In genomic region chr8:12755312-12755711, GRCm38 (mm10) we compare ENCODE assay signal across 9 mouse cellular contexts. TPM values are rescaled to one million over a fixed set of nuclear protein-coding genes. Genes with fewer than 3 reads are reported as not detected.
DNase-seq lines count a peak whose midpoint lies in the region; ATAC-seq lines count a peak whose summit lies in the region.
"Had no signal": no experiment of that assay in that cellular context is flagged by ENCODE, and none has a peak within 500 bp of the region (broad histone marks: within the 10 kb centered on the region; RNA-seq: fewer than 3 reads in every experiment).

No protein-coding gene starts in this region.

- DNase-seq in adrenal gland, adult (ENCODE audit: inconsistent age in 2 of 2, low spot score in 1 of 2): peak; percentile 47 to 71
- DNase-seq in adrenal gland, adult 18-20 months (ENCODE audit: low spot score in 2 of 2): no peak
- no peak for DNase-seq in kidney, adult 8-10 months
- peak; percentile 35 for DNase-seq in embryo, embryonic 10.5 days (ENCODE audit: low spot score)
- DNase-seq in lung, postnatal 14 days: peak; percentile 64

- H3K4me3 ChIP-seq in kidney, embryonic 15.5 days (replicated peaks): no peak overlapping the region
- H3K4me3 ChIP-seq in midbrain, embryonic 15.5 days: no peak overlapping the region
- H3K4me3 ChIP-seq: neural tube, embryonic 12.5 days had no signal

- peak overlapping the region; percentile 81; the same call in 1 of the 2 replicates for H3K27ac ChIP-seq in kidney, embryonic 15.5 days
- no peak overlapping the region for H3K27ac ChIP-seq in midbrain, embryonic 15.5 days
- H3K27ac ChIP-seq: neural tube, embryonic 12.5 days had no signal

- no peaks in the 10 kb centered on the region for H3K36me3 ChIP-seq in kidney, embryonic 15.5 days
- H3K36me3 ChIP-seq in midbrain, embryonic 15.5 days (replicated peaks): no peaks in the 10 kb centered on the region
- H3K36me3 ChIP-seq: neural tube, embryonic 12.5 days had no signal

- H3K4me1 ChIP-seq in kidney, embryonic 15.5 days: peaks cover 22% of the 10 kb centered on the region
- peaks cover 29% of the 10 kb centered on the region for H3K4me1 ChIP-seq in midbrain, embryonic 15.5 days

- H3K27me3 ChIP-seq in kidney, embryonic 15.5 days: no peaks in the 10 kb centered on the region
- H3K27me3 ChIP-seq in midbrain, embryonic 15.5 days (replicated peaks): no peaks in the 10 kb centered on the region
- H3K27me3 ChIP-seq: neural tube, embryonic 12.5 days had no signal

- H3K9ac ChIP-seq in kidney, embryonic 15.5 days: no peak overlapping the region
- no peak overlapping the region for H3K9ac ChIP-seq in midbrain, embryonic 15.5 days
- H3K9ac ChIP-seq: neural tube, embryonic 12.5 days had no signal

- ATAC-seq in kidney, embryonic 15.5 days (replicated peaks; ENCODE audit: low FRiP score): no peak
- no peak for ATAC-seq in activated CD4-positive, CD25-positive, alpha-beta regulatory T cell, adult 4 months
- no peak for ATAC-seq in midbrain, embryonic 15.5 days (replicated peaks)

- no peaks in the 10 kb centered on the region for H3K9me3 ChIP-seq in kidney, embryonic 15.5 days (replicated peaks)
- H3K9me3 ChIP-seq in midbrain, embryonic 15.5 days: no peaks in the 10 kb centered on the region
- H3K9me3 ChIP-seq: neural tube, embryonic 12.5 days had no signal

- H3K4me2 ChIP-seq in kidney, embryonic 15.5 days: no peak overlapping the region
- no peak overlapping the region for H3K4me2 ChIP-seq in midbrain, embryonic 15.5 days
- H3K4me2 ChIP-seq: neural tube, embryonic 12.5 days had no signal

- WGBS in kidney, embryonic 15.5 days: 58% methylated on average over 2 of the region's 2 CpGs
- 64% methylated on average over 2 of the region's 2 CpGs for WGBS in midbrain, embryonic 15.5 days

RNA-seq across cellular contexts. Expression of gene Atp11a, which starts 1.5 kb away (rescaled TPM):
- 100 to 1,000 TPM; 123 to 129 TPM for total RNA-seq in adrenal gland, adult 18-20 months (2021)
- 14.6 and 17.0 TPM in 2 replicates for polyA plus RNA-seq in kidney, embryonic 15.5 days (2015; fragmentation: Nextera tagmentation; extraction: Ambion mirVana)
- polyA plus RNA-seq in activated CD4-positive, CD25-positive, alpha-beta regulatory T cell, adult 4 months (2017; shearing (Covaris generic)): 1 to 10 TPM; 4.4 to 5.2 TPM
- 14.7 and 17.5 TPM in 2 replicates for polyA plus RNA-seq in midbrain, embryonic 15.5 days (2015; fragmentation: Nextera tagmentation; extraction: Ambion mirVana)

Comparison
In these comparisons a context has a peak if more than half of its experiments do, and no peak if none do; other contexts are left out.
1. DNase-seq: peak in adrenal gland, adult (2 of 2), embryo, embryonic 10.5 days (single experiment) and lung, postnatal 14 days (single experiment); none in adrenal gland, adult 18-20 months (0 of 2) and kidney, adult 8-10 months (0 of 2).